Mouse (Mus musculus) bone marrow macrophage, adult 2 months (primary cell): ENCODE data around the gene Rpl38.

Experiments used
- CTCF ChIP-seq: IDR thresholded peaks from 2 replicates; pipeline ENCODE4 v1.5.1; 2012; ENCODE audit warnings: low read depth, mild to moderate bottlenecking, low read length, moderate library complexity
- POLR2A ChIP-seq: IDR thresholded peaks from 2 replicates; pipeline ENCODE4 v1.6.1; 2012; ENCODE audit warnings: mild to moderate bottlenecking, low read depth, low read length, borderline replicate concordance

DNA sequence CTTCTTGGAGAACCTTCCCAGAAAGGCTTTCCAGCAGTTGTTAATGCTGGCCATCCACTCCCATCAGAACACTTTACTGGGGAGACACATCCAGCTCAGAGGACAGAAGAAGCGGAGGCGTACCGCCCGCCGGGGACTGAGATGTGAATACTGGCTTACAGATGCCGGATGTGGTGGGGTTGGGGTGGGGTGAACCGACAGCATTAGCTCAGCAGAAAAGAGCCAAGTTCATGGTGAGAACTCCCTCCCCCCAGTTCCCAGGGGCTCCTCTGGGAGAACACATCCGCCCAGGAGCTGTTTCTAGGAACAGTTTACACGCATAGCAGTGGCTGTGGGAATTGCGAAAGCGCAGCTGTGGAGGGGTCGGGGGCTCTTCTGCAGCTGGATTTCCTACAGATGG, 31.2 kb downstream of the Rpl38 start:
- TF ChIP-seq CTCF, result no peak
- TF ChIP-seq POLR2A, result no peak
